Mouse (Mus musculus) induced T-regulatory cell, adult 2 months (primary cell): ENCODE results near the gene Fam198a.

ENCODE experiments used
- DNase-seq: peaks from one replicate; pipeline ENCODE4 v3.0.0-alpha.2; 2012; ENCODE audit warnings: low read depth

Gene Fam198a

GRCm38 (mm10) chr9:121982214-121982613 lies 31.4 kb downstream of the Fam198a start:
- no peak for DNase-seq

GRCm38 (mm10) chr9:121982665-121983064 lies 31.9 kb downstream of the Fam198a start:
- no peak for DNase-seq

- DNase-seq, result peak; percentile 62
These were observed 32.7 kb downstream of the Fam198a start for GRCm38 (mm10) chr9:121983504-121983903.

- DNase-seq, result peak; percentile 77
These were observed 34.0 kb downstream of the Fam198a start for GRCm38 (mm10) chr9:121984465-121985461.

- no peak for DNase-seq
These were observed 38.1 kb downstream of the Fam198a start for GRCm38 (mm10) chr9:121988910-121989309.

GRCm38 (mm10) chr9:121989536-121989935 lies 38.7 kb downstream of the Fam198a start:
- DNase-seq, result no peak

GRCm38 (mm10) chr9:121991041-121991440 lies 40.3 kb downstream of the Fam198a start:
- DNase-seq, result no peak

GRCm38 (mm10) chr9:121993047-121993446 lies 42.3 kb downstream of the Fam198a start:
- no peak for DNase-seq

GRCm38 (mm10) chr9:121995077-121995476 lies 44.3 kb downstream of the Fam198a start:
- DNase-seq, result no peak

- DNase-seq, result no peak
These were observed 44.8 kb downstream of the Fam198a start for GRCm38 (mm10) chr9:121995508-121996131.

GRCm38 (mm10) chr9:121997010-121997409 lies 46.2 kb downstream of the Fam198a start, which contains the start of gene Pomgnt2:
Pomgnt2 (minus strand) TSS chr9:121997110.
- no peak for DNase-seq

- DNase-seq, result no peak
These were observed 47.2 kb downstream of the Fam198a start for GRCm38 (mm10) chr9:121997978-121998377.

GRCm38 (mm10) chr9:122006175-122006574 lies 55.4 kb downstream of the Fam198a start:
- DNase-seq, result no peak

GRCm38 (mm10) chr9:122006609-122007008 lies 55.8 kb downstream of the Fam198a start:
- DNase-seq, result peak; percentile 37

- DNase-seq, result no peak
These were observed 58.1 kb downstream of the Fam198a start for GRCm38 (mm10) chr9:122008876-122009275.

GRCm38 (mm10) chr9:122010751-122011150 lies 60.0 kb downstream of the Fam198a start:
- DNase-seq, result no peak

GRCm38 (mm10) chr9:122012816-122013215 lies 62.0 kb downstream of the Fam198a start:
- DNase-seq, result no peak

- peak; percentile 27 for DNase-seq
These were observed 62.8 kb downstream of the Fam198a start for GRCm38 (mm10) chr9:122013629-122014028.

- peak; percentile 85 for DNase-seq
These were observed 63.5 kb downstream of the Fam198a start for GRCm38 (mm10) chr9:122014241-122014667.

GRCm38 (mm10) chr9:122018079-122018478 lies 67.3 kb downstream of the Fam198a start:
- no peak for DNase-seq

GRCm38 (mm10) chr9:122018782-122019395 lies 68.1 kb downstream of the Fam198a start:
- peak; percentile 42 for DNase-seq

- DNase-seq, result no peak
These were observed 69.5 kb downstream of the Fam198a start for GRCm38 (mm10) chr9:122020321-122020720.
